ENCODE assay signal across 11 mouse cellular contexts in genomic region chr8:118162171-118162570, GRCm38 (mm10).
A peak's percentile ranks its signal among the peaks of the same experiment; 100 is the strongest.
DNase-seq lines count a peak whose midpoint lies in the region; ATAC-seq and TF ChIP-seq lines count a peak whose summit lies in the region.
"Had no signal": no experiment of that assay in that cellular context is flagged by ENCODE, and none has a peak within 500 bp of the region (broad histone marks: within the 10 kb centered on the region; RNA-seq: fewer than 3 reads in every experiment).

No protein-coding gene starts in this region.

- no peaks in the 10 kb centered on the region for H3K36me3 ChIP-seq in heart, embryonic 15.5 days
- no peaks in the 10 kb centered on the region for H3K36me3 ChIP-seq in heart, embryonic 11.5 days (ENCODE audit: control insufficient read depth, insufficient read depth, low read length)
- H3K36me3 ChIP-seq in lung, postnatal 0 days (ENCODE audit: insufficient read depth, low read length), result no peaks in the 10 kb centered on the region

- peaks cover 7% of the 10 kb centered on the region for H3K4me1 ChIP-seq in heart, embryonic 15.5 days (replicated peaks)
- H3K4me1 ChIP-seq in heart, embryonic 11.5 days (ENCODE audit: control insufficient read depth, insufficient read depth, low read length), result no peaks in the 10 kb centered on the region
- H3K4me1 ChIP-seq in lung, postnatal 0 days (ENCODE audit: insufficient read depth, low read depth, low read length), result no peaks in the 10 kb centered on the region
- H3K4me1 ChIP-seq: megakaryocyte, embryonic 14.5 days had no signal

- H3K9me3 ChIP-seq in heart, embryonic 15.5 days (replicated peaks), result no peaks in the 10 kb centered on the region
- H3K9me3 ChIP-seq in heart, embryonic 11.5 days (replicated peaks; ENCODE audit: control insufficient read depth, low read length), result no peaks in the 10 kb centered on the region
- H3K9me3 ChIP-seq in lung, postnatal 0 days (ENCODE audit: low read length), result no peaks in the 10 kb centered on the region

- no peaks in the 10 kb centered on the region for H3K27me3 ChIP-seq in heart, embryonic 15.5 days
- H3K27me3 ChIP-seq in heart, embryonic 11.5 days (ENCODE audit: control insufficient read depth, insufficient read depth, low read length), result no peaks in the 10 kb centered on the region
- H3K27me3 ChIP-seq in lung, postnatal 0 days (replicated peaks; ENCODE audit: insufficient read depth, low read length), result no peaks in the 10 kb centered on the region
- H3K27me3 ChIP-seq: megakaryocyte, embryonic 14.5 days had no signal

- no peak overlapping the region for H3K9ac ChIP-seq in heart, embryonic 15.5 days
- no peak overlapping the region for H3K9ac ChIP-seq in heart, embryonic 11.5 days (ENCODE audit: low read depth, low read length)
- H3K9ac ChIP-seq in lung, postnatal 0 days (replicated peaks; ENCODE audit: low read depth), result no peak overlapping the region

- DNase-seq in Muller cell, postnatal 12 days (ENCODE audit: inconsistent ontology term), result peak; percentile 89
- DNase-seq in frontal cortex, adult 2 months (ENCODE audit: extremely low spot score in 1 of 2, low spot score in 1 of 2), result peak; percentile 14 to 62
- DNase-seq in left cerebral cortex, postnatal 10 days (ENCODE audit: extremely low spot score in 1 of 2, low spot score in 2 of 2), result peak; percentile 55 to 78
- no peak for DNase-seq in lung, postnatal 0 days (ENCODE audit: low spot score)
- no peak for DNase-seq in urinary bladder, adult 2 months (ENCODE audit: low spot score)
- DNase-seq in spleen, postnatal 14 days (ENCODE audit: low spot score in 2 of 2), result no peak
- DNase-seq: adrenal gland, adult 8-10 months had no signal

- no peak for TF ChIP-seq CTCF in lung, postnatal 0 days (IDR thresholded peaks at IDR 0.05)

- H3K27ac ChIP-seq in heart, embryonic 15.5 days, result no peak overlapping the region
- no peak overlapping the region for H3K27ac ChIP-seq in heart, embryonic 11.5 days (ENCODE audit: low read depth, low read length)
- H3K27ac ChIP-seq in lung, postnatal 0 days (ENCODE audit: low read length), result no peak overlapping the region
- H3K27ac ChIP-seq: layer of hippocampus, adult 2 months had no signal

- no peak; the same call in 1 of the 2 replicates for ATAC-seq in heart, embryonic 15.5 days (replicated peaks; ENCODE audit: insufficient number of reproducible peaks, insufficient read depth, low FRiP score, low read depth)
- ATAC-seq in heart, embryonic 11.5 days (replicated peaks; ENCODE audit: insufficient number of reproducible peaks, low FRiP score, low TSS enrichment), result no peak
- ATAC-seq in lung, postnatal 0 days, result no peak

- 0 out of 2 replicates have a peak overlapping the region, but pooled peaks have one; percentile 32 for H3K4me2 ChIP-seq in heart, embryonic 15.5 days
- no peak overlapping the region for H3K4me2 ChIP-seq in heart, embryonic 11.5 days
- no peak overlapping the region for H3K4me2 ChIP-seq in lung, postnatal 0 days (replicated peaks; ENCODE audit: low read depth, low read length)

- WGBS in heart, embryonic 15.5 days, result 25% methylated on average over 10 of the region's 10 CpGs
- WGBS in heart, embryonic 11.5 days (ENCODE audit: insufficient replicate concordance), result 60% methylated on average over 10 of the region's 10 CpGs
- WGBS in lung, postnatal 0 days, result 60% methylated on average over 10 of the region's 10 CpGs

- H3K4me3 ChIP-seq in heart, embryonic 15.5 days, result no peak overlapping the region
- H3K4me3 ChIP-seq in heart, embryonic 11.5 days (ENCODE audit: low read depth, low read length), result no peak overlapping the region
- H3K4me3 ChIP-seq in lung, postnatal 0 days (ENCODE audit: low read depth, low read length), result no peak overlapping the region
- H3K4me3 ChIP-seq: layer of hippocampus, adult 2 months; megakaryocyte, embryonic 14.5 days had no signal

- no peak for TF ChIP-seq EP300 in lung, postnatal 0 days (IDR thresholded peaks at IDR 0.05)

- intact Hi-C loops in left cerebral cortex, postnatal 10 days (cut with DNase I), result loop anchor here (10.0 kb wide), 1 partner anchor 113 kb away; no protein-coding TSS in a partner anchor

Comparison
In these comparisons a context has a peak if more than half of its experiments do, and no peak if none do; other contexts are left out.
1. DNase-seq: peak in Muller cell, postnatal 12 days (single experiment), frontal cortex, adult 2 months (2 of 2) and left cerebral cortex, postnatal 10 days (2 of 2); none in lung, postnatal 0 days (single experiment), urinary bladder, adult 2 months (single experiment) and spleen, postnatal 14 days (0 of 2).